29 mouse cellular contexts compared by ENCODE assay signal in genomic region chr7:126075058-126075457, GRCm38 (mm10). TPM values are rescaled to one million over a fixed set of nuclear protein-coding genes. Genes with fewer than 3 reads are reported as not detected.
A peak's percentile ranks its signal among the peaks of the same experiment; 100 is the strongest.
DNase-seq lines count a peak whose midpoint lies in the region; ATAC-seq and TF ChIP-seq lines count a peak whose summit lies in the region.
"Had no signal": no experiment of that assay in that cellular context is flagged by ENCODE, and none has a peak within 500 bp of the region (broad histone marks: within the 10 kb centered on the region; RNA-seq: fewer than 3 reads in every experiment).

No protein-coding gene starts in this region.

- no peaks in the 10 kb centered on the region for H3K9me3 ChIP-seq in hindbrain, embryonic 10.5 days
- H3K9me3 ChIP-seq in hindbrain, embryonic 13.5 days: peaks cover 3% of the 10 kb centered on the region
- no peaks in the 10 kb centered on the region for H3K9me3 ChIP-seq in lung, embryonic 14.5 days (ENCODE audit: low read depth, low read length)
- no peaks in the 10 kb centered on the region for H3K9me3 ChIP-seq in ES-E14 (ENCODE audit: control insufficient read depth, insufficient read depth, low read depth, low read length)
- H3K9me3 ChIP-seq: forebrain, embryonic 10.5 days; forebrain, embryonic 15.5 days; intestine, embryonic 15.5 days; liver, embryonic 13.5 days had no signal

- 81% methylated on average over 9 of the region's 9 CpGs for WGBS in hindbrain, embryonic 10.5 days
- WGBS in hindbrain, embryonic 13.5 days: 78% methylated on average over 9 of the region's 9 CpGs
- WGBS in lung, embryonic 14.5 days: 35% methylated on average over 9 of the region's 9 CpGs

- in situ Hi-C loops in ES-E14 (cut with MboI; ENCODE audit: low sequenced_read_pairs in 2 of 2, unreplicated experiment in 2 of 2): no loop called here

- no peak overlapping the region for H3K4me2 ChIP-seq in hindbrain, embryonic 13.5 days
- H3K4me2 ChIP-seq in lung, embryonic 14.5 days: no peak overlapping the region
- H3K4me2 ChIP-seq: embryonic facial prominence, embryonic 13.5 days; forebrain, embryonic 15.5 days; intestine, embryonic 15.5 days; liver, embryonic 13.5 days had no signal

- H3K27ac ChIP-seq in hindbrain, embryonic 10.5 days: 0 out of 2 replicates have a peak overlapping the region, but pooled peaks have one; percentile 35
- H3K27ac ChIP-seq in hindbrain, embryonic 13.5 days: no peak overlapping the region
- no peak overlapping the region for H3K27ac ChIP-seq in lung, embryonic 14.5 days (ENCODE audit: low read depth)
- peak overlapping the region; percentile 12; the same call in 1 of the 2 replicates for H3K27ac ChIP-seq in ES-E14 (ENCODE audit: insufficient read depth, low read depth, low read length, poor library complexity, severe bottlenecking)
- H3K27ac ChIP-seq: embryonic facial prominence, embryonic 13.5 days; forebrain, embryonic 10.5 days; forebrain, embryonic 15.5 days; hindbrain, postnatal 0 days; intestine, embryonic 15.5 days; layer of hippocampus, adult 2 months; liver, embryonic 13.5 days had no signal

- no peaks in the 10 kb centered on the region for H3K36me3 ChIP-seq in hindbrain, embryonic 10.5 days
- H3K36me3 ChIP-seq in hindbrain, embryonic 13.5 days: no peaks in the 10 kb centered on the region
- no peaks in the 10 kb centered on the region for H3K36me3 ChIP-seq in lung, embryonic 14.5 days (ENCODE audit: insufficient read depth)
- H3K36me3 ChIP-seq in ES-E14 (ENCODE audit: control insufficient read depth, insufficient read depth, low read length, poor library complexity, severe bottlenecking): no peaks in the 10 kb centered on the region
- H3K36me3 ChIP-seq: embryonic facial prominence, embryonic 13.5 days; forebrain, embryonic 10.5 days; forebrain, embryonic 15.5 days; G1E; intestine, embryonic 15.5 days; liver, embryonic 13.5 days had no signal

- H3K27me3 ChIP-seq in hindbrain, embryonic 10.5 days (ENCODE audit: insufficient read depth, poor library complexity, severe bottlenecking): peaks cover 26% of the 10 kb centered on the region
- H3K27me3 ChIP-seq in hindbrain, embryonic 13.5 days: peaks cover 24% of the 10 kb centered on the region
- H3K27me3 ChIP-seq in lung, embryonic 14.5 days (ENCODE audit: insufficient read depth, low read length): peaks cover 2% of the 10 kb centered on the region; the same call in 1 of the 2 replicates

- no peak overlapping the region for H3K9ac ChIP-seq in hindbrain, embryonic 13.5 days
- H3K9ac ChIP-seq in lung, embryonic 14.5 days: no peak overlapping the region
- no peak overlapping the region for H3K9ac ChIP-seq in ES-E14 (ENCODE audit: insufficient read depth, low read depth, low read length, poor library complexity, severe bottlenecking)
- H3K9ac ChIP-seq: embryonic facial prominence, embryonic 13.5 days; forebrain, embryonic 15.5 days; intestine, embryonic 15.5 days; liver, embryonic 13.5 days had no signal

- H3K4me3 ChIP-seq in hindbrain, embryonic 10.5 days: no peak overlapping the region
- no peak overlapping the region for H3K4me3 ChIP-seq in hindbrain, embryonic 13.5 days
- H3K4me3 ChIP-seq in lung, embryonic 14.5 days (ENCODE audit: low read depth, low read length): no peak overlapping the region
- no peak overlapping the region for H3K4me3 ChIP-seq in ES-E14 (ENCODE audit: insufficient read depth in 1 of 2, low read depth in 1 of 2, low read length in 2 of 2, poor library complexity in 1 of 2, severe bottlenecking in 1 of 2)
- H3K4me3 ChIP-seq: embryonic facial prominence, embryonic 13.5 days; forebrain, embryonic 10.5 days; forebrain, embryonic 15.5 days; intestine, embryonic 15.5 days; layer of hippocampus, adult 2 months; liver, embryonic 13.5 days had no signal

- no peak for TF ChIP-seq CTCF in lung, embryonic 14.5 days (IDR thresholded peaks at IDR 0.05; ENCODE audit: low read depth)

- H3K4me1 ChIP-seq in hindbrain, embryonic 10.5 days (replicated peaks): 0 out of 2 replicates have a peak, but pooled peaks cover 11% of the 10 kb centered on the region
- H3K4me1 ChIP-seq in hindbrain, embryonic 13.5 days (replicated peaks): no peaks in the 10 kb centered on the region
- H3K4me1 ChIP-seq in lung, embryonic 14.5 days (ENCODE audit: insufficient read depth): no peaks in the 10 kb centered on the region
- H3K4me1 ChIP-seq in ES-E14 (ENCODE audit: control insufficient read depth in 2 of 2, insufficient read depth in 2 of 2, low read length in 2 of 2, poor library complexity in 1 of 2): no peaks in the 10 kb centered on the region
- H3K4me1 ChIP-seq: embryonic facial prominence, embryonic 13.5 days; forebrain, embryonic 10.5 days; forebrain, embryonic 15.5 days; intestine, embryonic 15.5 days; liver, embryonic 13.5 days had no signal

- peak; percentile 39 to 59 for DNase-seq in cerebellum, postnatal 10 days
- DNase-seq in cerebellum, postnatal 14 days: no peak
- DNase-seq in hindbrain, embryonic 10.5 days (ENCODE audit: low spot score): no peak
- DNase-seq in lung, embryonic 14.5 days: peak; percentile 38
- DNase-seq in lung, postnatal 4 days: no peak
- DNase-seq in ES-E14 (ENCODE audit: low read depth, low spot score): no peak
- DNase-seq in cerebellum, adult 18-20 months: no peak
- DNase-seq: adrenal gland, postnatal 10 days; cerebellum, adult 9-10 months; gastrocnemius, postnatal 25 days; kidney, adult 9 months; kidney, postnatal 36 days; liver, embryonic 13.5 days; lung, postnatal 14 days; midbrain, embryonic 14.5 days; thymus, adult 2 months; thymus, postnatal 36 days had no signal

- no peak for ATAC-seq in hindbrain, embryonic 13.5 days (ENCODE audit: low FRiP score)
- 0 out of 2 replicates have a peak, but pooled peaks have one; percentile 7 for ATAC-seq in lung, embryonic 14.5 days (ENCODE audit: insufficient read depth)
- ATAC-seq: forebrain, embryonic 15.5 days; intestine, embryonic 15.5 days had no signal

TF ChIP-seq in ES-E14, 5 proteins besides CTCF, POLR2A, EP300 and RAD21:
- TF ChIP-seq HCFC1 (IDR thresholded peaks at IDR 0.05; ENCODE audit: borderline replicate concordance, insufficient read depth, low read length): no peak
- no peak for TF ChIP-seq MAFK (IDR thresholded peaks at IDR 0.05; ENCODE audit: insufficient read depth, low read depth, low read length)
- TF ChIP-seq ZNF384 (IDR thresholded peaks at IDR 0.05; ENCODE audit: low read depth, low read length): no peak
- TF ChIP-seq ZC3H11A (IDR thresholded peaks at IDR 0.05; ENCODE audit: borderline replicate concordance, low read depth, low read length): no peak
- no peak for TF ChIP-seq CHD2 (IDR thresholded peaks at IDR 0.05; ENCODE audit: low read depth, low read length)

RNA-seq across cellular contexts. Expression of gene Gsg1l, which starts 7.2 kb away (rescaled TPM):
- 3.2 and 4.7 TPM in 2 replicates for polyA plus RNA-seq in hindbrain, embryonic 10.5 days (2016; fragmentation: Nextera tagmentation; extraction: Ambion mirVana)
- polyA plus RNA-seq in hindbrain, embryonic 13.5 days (2015; fragmentation: Nextera tagmentation; extraction: Ambion mirVana): 7.1 and 8.8 TPM in 2 replicates
- 3.2 and 3.3 TPM in 2 replicates for polyA plus RNA-seq in lung, embryonic 14.5 days (2014; fragmentation: Nextera tagmentation; extraction: Ambion mirVana)
- not detected in 2 replicates for total RNA-seq in ES-E14 (2012; rRNA removed)
- total RNA-seq: CH12.LX; common myeloid progenitor, adult 5-6 weeks; monocyte, adult 5-6 weeks had no signal
- polyA plus RNA-seq: C2C12, G1E had no signal

Comparison
In these comparisons a context has a peak if more than half of its experiments do, and no peak if none do; other contexts are left out.
1. DNase-seq: peak in cerebellum, postnatal 10 days (2 of 2) and lung, embryonic 14.5 days (single experiment); none in cerebellum, postnatal 14 days (0 of 2), hindbrain, embryonic 10.5 days (single experiment), lung, postnatal 4 days (0 of 2), ES-E14 (single experiment) and cerebellum, adult 18-20 months (0 of 2).
2. H3K27ac ChIP-seq: peak in hindbrain, embryonic 10.5 days (single experiment) and ES-E14 (single experiment); none in hindbrain, embryonic 13.5 days (single experiment) and lung, embryonic 14.5 days (single experiment).